Mouse (Mus musculus) lung, adult 18-20 months (tissue): ENCODE data around the gene Ing1.

ENCODE experiments used
- DNase-seq, 2 experiments: peaks; one replicate each; pipeline ENCODE4 v3.0.0; 2022; ENCODE audit warnings: mixed read lengths in 2 of 2

Gene Ing1

GRCm38 (mm10) chr8:11592296-11592695 lies 36.9 kb downstream of the Ing1 start:
- no peak for DNase-seq

DNA sequence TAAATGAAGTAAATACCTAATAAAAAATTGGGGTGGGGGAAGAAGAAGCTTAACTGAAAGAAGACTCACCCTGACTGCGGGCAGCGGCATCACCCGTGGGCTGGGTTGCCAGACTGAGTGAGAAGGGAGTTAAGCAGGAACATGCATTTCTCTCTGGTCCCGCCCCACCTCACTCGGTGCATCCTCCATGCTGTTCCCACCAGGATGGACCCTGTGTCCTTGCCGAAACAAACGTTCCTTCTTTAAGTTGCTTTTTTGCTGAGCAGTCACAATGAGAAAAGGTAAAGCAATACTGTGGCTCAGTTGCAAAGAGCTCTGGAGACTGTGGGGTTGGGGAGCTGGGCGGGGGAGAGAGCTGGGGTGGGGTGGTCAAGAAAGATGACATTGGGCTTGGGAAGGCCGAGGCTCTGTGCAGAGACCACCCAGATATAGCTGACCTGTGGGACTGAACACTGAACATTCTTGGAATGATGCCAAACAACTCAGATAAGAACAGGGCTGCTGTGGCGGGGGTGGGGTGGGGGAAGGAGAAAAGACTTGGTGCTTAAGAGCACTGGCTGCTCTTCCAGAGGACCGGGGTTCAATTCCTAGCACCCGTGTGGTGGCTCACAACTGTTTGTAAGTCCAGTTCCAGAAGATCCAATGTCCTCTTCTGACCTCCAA lies 38.0 kb downstream of the Ing1 start:
- no peak for DNase-seq

DNA sequence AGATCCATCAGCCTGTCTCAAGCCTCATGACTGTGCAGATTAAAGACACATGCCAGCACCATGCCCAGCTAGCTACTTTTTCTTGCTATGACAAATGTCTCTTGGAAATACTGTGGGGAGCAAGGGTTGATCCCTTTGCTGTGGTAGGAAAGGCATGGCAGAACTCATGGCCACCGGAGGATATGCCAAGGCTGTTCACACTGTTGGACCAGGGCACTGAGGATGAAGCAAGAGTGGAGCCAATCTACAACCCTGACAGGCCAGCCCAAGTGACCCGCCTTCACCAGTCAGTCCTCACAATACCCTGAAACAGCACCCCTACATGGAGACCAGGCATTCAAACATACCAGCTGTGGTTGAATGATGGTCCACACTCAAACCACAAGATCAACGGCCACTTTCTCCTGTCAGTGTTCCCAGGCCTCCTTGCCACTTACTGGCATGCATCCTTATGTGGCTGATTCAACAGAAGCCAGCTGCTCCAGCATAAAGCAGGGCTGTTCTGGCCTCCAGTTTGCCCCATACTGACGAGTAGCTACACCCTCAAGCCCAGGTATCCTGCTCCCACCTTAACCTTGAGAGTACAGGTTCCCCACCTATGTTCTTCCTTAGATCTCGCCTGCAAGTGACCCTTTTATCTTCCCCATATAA lies 45.1 kb downstream of the Ing1 start:
- no peak for DNase-seq

DNA sequence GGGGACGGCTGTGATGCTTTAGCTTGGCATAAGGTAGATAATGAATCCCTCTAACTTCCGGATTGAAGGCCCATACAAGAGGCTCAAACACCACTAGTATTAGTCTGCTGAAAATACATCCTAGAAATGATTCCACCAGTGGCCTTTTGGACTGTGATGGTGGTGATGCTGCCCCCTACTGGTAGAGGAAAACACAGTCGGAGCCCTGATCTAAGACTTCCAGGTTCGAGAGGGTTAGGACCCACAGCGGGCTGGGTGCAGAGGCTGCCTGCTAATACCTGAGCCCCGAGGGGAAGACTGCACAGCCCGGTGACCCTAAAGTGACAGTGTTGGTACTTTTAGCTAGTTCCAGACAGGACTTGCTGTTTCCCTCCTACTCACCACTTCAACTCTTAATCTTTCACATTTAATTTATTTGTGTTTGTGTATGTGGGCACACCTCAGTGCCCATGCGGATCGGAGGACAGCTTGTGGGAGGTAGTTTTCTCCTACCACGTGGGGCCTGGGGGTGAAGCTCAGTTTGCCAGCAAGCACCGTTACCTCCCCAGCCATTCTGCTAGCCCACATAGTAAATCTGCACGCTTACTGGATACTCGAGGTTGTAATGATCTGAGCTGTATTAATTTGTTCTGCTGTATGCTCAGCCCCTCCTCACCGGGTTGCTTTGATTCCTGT lies 46.8 kb downstream of the Ing1 start:
- DNase-seq: peak; percentile 51 to 64

GRCm38 (mm10) chr8:11608848-11609247 lies 53.5 kb downstream of the Ing1 start:
- DNase-seq: no peak
